Mouse (Mus musculus) neural tube, embryonic 11.5 days (tissue): ENCODE data around the gene Itgav. TPM values are rescaled to one million over a fixed set of nuclear protein-coding genes. Genes with fewer than 3 reads are reported as not detected.

Experiments used
- ATAC-seq: fragments of 200-750 bp; cut with Nextera tagmentation; 2 replicates; pipeline ENCODE4 v1.8.0; 2017; ENCODE audit warnings: moderate number of reproducible peaks, mild to moderate bottlenecking, moderate TSS enrichment, moderate library complexity; ENCODE audit not compliant: insufficient read depth, low FRiP score, low TSS enrichment
- DNase-seq: peaks from one replicate; pipeline ENCODE4 v3.0.0-alpha.2; 2015; ENCODE audit warnings: low spot score
- H3K27ac ChIP-seq: fragments of 300-500 bp; sonication (generic); 2 replicates; pipeline ENCODE4 v1.5.1; 2014; ENCODE audit warnings: low read depth, mild to moderate bottlenecking, low read length
- H3K27me3 ChIP-seq: fragments of 300-500 bp; sonication (generic); 2 replicates; pipeline ENCODE4 v1.6.1; 2014; ENCODE audit warnings: mild to moderate bottlenecking, low read length, mixed read lengths; ENCODE audit not compliant: control insufficient read depth, insufficient read depth
- H3K36me3 ChIP-seq: fragments of 300-500 bp; sonication (generic); 2 replicates; pipeline ENCODE4 v1.6.1; 2014; ENCODE audit warnings: mild to moderate bottlenecking, low read length, moderate library complexity, mixed read lengths; ENCODE audit not compliant: control insufficient read depth, insufficient read depth
- H3K4me1 ChIP-seq: fragments of 300-500 bp; sonication (generic); 2 replicates; pipeline ENCODE4 v1.6.1; 2014; ENCODE audit warnings: low read length, mixed read lengths; ENCODE audit not compliant: control insufficient read depth, insufficient read depth
- H3K4me2 ChIP-seq: fragments of 300-500 bp; sonication (generic); 2 replicates; pipeline ENCODE4 v1.6.1; 2014; ENCODE audit warnings: low read depth, mild to moderate bottlenecking, moderate library complexity
- H3K4me3 ChIP-seq: fragments of 300-500 bp; sonication (generic); 2 replicates; pipeline ENCODE4 v1.5.1; 2014; ENCODE audit warnings: low read depth, low read length
- H3K9ac ChIP-seq: fragments of 300-500 bp; sonication (generic); 2 replicates; pipeline ENCODE4 v1.6.1; 2014; ENCODE audit warnings: mild to moderate bottlenecking, low read length
- H3K9me3 ChIP-seq: fragments of 300-500 bp; sonication (generic); 2 replicates; pipeline ENCODE4 v1.6.1; 2016; ENCODE audit warnings: low read length; ENCODE audit not compliant: control insufficient read depth
- WGBS: fragments of 180-500 bp; shearing (Covaris S2); extraction: QIAGEN DNeasy Blood & Tissue Kit; methylation state at CpG from one replicate; pipeline ENCODE4 v1.1.7; 2014; 5-methylcytosine and 5-hydroxymethylcytosine counted together
- polyA plus RNA-seq: library from polyadenylated mRNA; unstranded; fragments of >200 nt; fragmentation: Nextera tagmentation; extraction: Ambion mirVana; gene quantifications from 2 replicates; pipeline ENCODE4 v1.2.1, GENCODE M21; 2014

The Itgav gene
- polyA plus RNA-seq, 1 experiment from 2014 or later: 46.7 TPM

- Histone ChIP-seq H3K4me3 (no peak overlapping the region), H3K36me3 (no peaks in the 10 kb centered on the region), H3K27me3 (no peaks in the 10 kb centered on the region), H3K4me2 (no peak overlapping the region), H3K4me1 (no peaks in the 10 kb centered on the region), H3K9me3 (no peaks in the 10 kb centered on the region), H3K9ac (no peak overlapping the region), H3K27ac (no peak overlapping the region)
- 83% methylated on average over 7 of the region's 7 CpGs for WGBS
- ATAC-seq (no peak), DNase-seq (no peak)
Observed at GRCm38 (mm10) chr2:83762106-83762855, 38.1 kb downstream of the Itgav start.

GRCm38 (mm10) chr2:83766058-83766457, 41.9 kb downstream of the Itgav start:
- no peak overlapping the region for H3K27ac ChIP-seq
- H3K9me3 ChIP-seq: no peaks in the 10 kb centered on the region
- ATAC-seq: no peak
- WGBS: 65% methylated on average over 6 of the region's 6 CpGs
- H3K36me3 ChIP-seq: no peaks in the 10 kb centered on the region; the same call in 1 of the 2 replicates
- H3K9ac ChIP-seq: no peak overlapping the region
- no peak for DNase-seq
- H3K27me3 ChIP-seq: no peaks in the 10 kb centered on the region
- no peak overlapping the region for H3K4me3 ChIP-seq
- no peak overlapping the region for H3K4me2 ChIP-seq
- no peaks in the 10 kb centered on the region for H3K4me1 ChIP-seq

- no peaks in the 10 kb centered on the region for H3K9me3 ChIP-seq
- H3K4me1 ChIP-seq: no peaks in the 10 kb centered on the region
- H3K27me3 ChIP-seq: no peaks in the 10 kb centered on the region
- ATAC-seq (no peak), DNase-seq (no peak)
- no peak overlapping the region for H3K9ac ChIP-seq
- H3K4me2 ChIP-seq: no peak overlapping the region
- 100% methylated on average over 1 of the region's 1 CpGs for WGBS
- no peak overlapping the region for H3K27ac ChIP-seq
- H3K4me3 ChIP-seq: no peak overlapping the region
- no peaks in the 10 kb centered on the region; the same call in 1 of the 2 replicates for H3K36me3 ChIP-seq
Observed at GRCm38 (mm10) chr2:83766878-83767277, 42.7 kb downstream of the Itgav start.

- Histone ChIP-seq H3K27me3 (no peaks in the 10 kb centered on the region), H3K4me2 (no peak overlapping the region), H3K9me3 (no peaks in the 10 kb centered on the region), H3K4me3 (no peak overlapping the region), H3K27ac (no peak overlapping the region), H3K9ac (no peak overlapping the region), H3K4me1 (no peaks in the 10 kb centered on the region), H3K36me3 (peaks cover 4% of the 10 kb centered on the region)
- 88% methylated on average over 4 of the region's 4 CpGs for WGBS
- DNase-seq (no peak), ATAC-seq (no peak)
Observed at GRCm38 (mm10) chr2:83768311-83769047, 44.3 kb downstream of the Itgav start.

- WGBS: 63% methylated on average over 7 of the region's 7 CpGs
- Histone ChIP-seq H3K36me3 (peaks cover 4% of the 10 kb centered on the region), H3K4me2 (no peak overlapping the region), H3K27ac (no peak overlapping the region), H3K4me1 (no peaks in the 10 kb centered on the region), H3K9ac (no peak overlapping the region), H3K4me3 (no peak overlapping the region), H3K27me3 (no peaks in the 10 kb centered on the region), H3K9me3 (no peaks in the 10 kb centered on the region)
- DNase-seq (peak; percentile 36), ATAC-seq (peak; percentile 63; the same call in 1 of the 2 replicates)
Observed at GRCm38 (mm10) chr2:83771155-83771812, 47.1 kb downstream of the Itgav start.

- WGBS: 89% methylated on average over 20 of the region's 20 CpGs
- Histone ChIP-seq H3K27ac (no peak overlapping the region), H3K4me2 (no peak overlapping the region), H3K9ac (no peak overlapping the region), H3K36me3 (no peaks in the 10 kb centered on the region; the same call in 1 of the 2 replicates), H3K9me3 (no peaks in the 10 kb centered on the region), H3K4me1 (no peaks in the 10 kb centered on the region), H3K4me3 (no peak overlapping the region), H3K27me3 (no peaks in the 10 kb centered on the region)
- ATAC-seq (no peak), DNase-seq (no peak)
Observed at GRCm38 (mm10) chr2:83791330-83792073, 67.3 kb downstream of the Itgav start.

GRCm38 (mm10) chr2:83792102-83792501, 67.9 kb downstream of the Itgav start:
- no peaks in the 10 kb centered on the region for H3K9me3 ChIP-seq
- WGBS: 87% methylated on average over 4 of the region's 4 CpGs
- no peak overlapping the region for H3K9ac ChIP-seq
- H3K4me1 ChIP-seq: no peaks in the 10 kb centered on the region
- no peak overlapping the region for H3K4me3 ChIP-seq
- no peak overlapping the region for H3K4me2 ChIP-seq
- DNase-seq (no peak), ATAC-seq (no peak)
- no peaks in the 10 kb centered on the region; the same call in 1 of the 2 replicates for H3K36me3 ChIP-seq
- no peak overlapping the region for H3K27ac ChIP-seq
- no peaks in the 10 kb centered on the region for H3K27me3 ChIP-seq

- Histone ChIP-seq H3K27me3 (no peaks in the 10 kb centered on the region), H3K36me3 (no peaks in the 10 kb centered on the region; the same call in 1 of the 2 replicates), H3K4me1 (no peaks in the 10 kb centered on the region), H3K9me3 (no peaks in the 10 kb centered on the region), H3K4me2 (no peak overlapping the region), H3K27ac (no peak overlapping the region), H3K9ac (no peak overlapping the region), H3K4me3 (no peak overlapping the region)
- 86% methylated on average over 4 of the region's 4 CpGs for WGBS
- no peak for ATAC-seq
- DNase-seq: no peak
Observed at GRCm38 (mm10) chr2:83795766-83796165, 71.6 kb downstream of the Itgav start.
